Mouse (Mus musculus) testis, adult 2 months (tissue): ENCODE data around the gene Derl2.

Experiments used
- CTCF ChIP-seq: fragments of 200-500 bp; IDR thresholded peaks from 2 replicates; pipeline ENCODE4 v1.5.1; 2012; ENCODE audit warnings: low read depth, mild to moderate bottlenecking, inconsistent platforms, low read length, moderate library complexity; ENCODE audit not compliant: control insufficient read depth, insufficient read depth, insufficient replicate concordance
- POLR2A ChIP-seq: fragments of 200-500 bp; IDR thresholded peaks from 2 replicates; pipeline ENCODE4 v1.6.1; 2012; ENCODE audit warnings: low read depth, mild to moderate bottlenecking, inconsistent platforms, low read length, moderate library complexity; ENCODE audit not compliant: control insufficient read depth

GRCm38 (mm10) chr11:71028280-71028679, 8.6 kb upstream of the Derl2 start:
- TF ChIP-seq CTCF (no peak), POLR2A (no peak)
